Mouse (Mus musculus) lung, adult 2 months (tissue): ENCODE measurements around the gene Mettl8.

ENCODE experiments used
- CTCF ChIP-seq: fragments of 200-500 bp; IDR thresholded peaks from 2 replicates; pipeline ENCODE4 v1.5.1; 2011; ENCODE audit warnings: mild to moderate bottlenecking, low read length, control low read depth; ENCODE audit not compliant: insufficient read depth
- POLR2A ChIP-seq: fragments of 200-500 bp; IDR thresholded peaks from 2 replicates; pipeline ENCODE4 v1.6.1; 2011; ENCODE audit warnings: low read depth, mild to moderate bottlenecking, control low read depth, low read length, borderline replicate concordance; ENCODE audit errors: extremely low read depth

GRCm38 (mm10) chr2:71020674-71021073 lies 34.7 kb downstream of the Mettl8 start:
- TF ChIP-seq POLR2A (no peak), CTCF (no peak)
